Mouse (Mus musculus) fat pad, adult 2 months (tissue): Measurements from ENCODE around the gene C130026I21Rik.
"Not testable (repeated sequence)": the region's sequence is repeated elsewhere in the genome, so short reads cannot be mapped to it uniquely, and the experiment has no call there.

Experiments
- DNase-seq: peaks from one replicate; pipeline ENCODE4 v3.0.0-alpha.2; 2011; ENCODE audit warnings: low read depth, low spot score; ENCODE audit errors: extremely low read depth

The C130026I21Rik gene

DNA sequence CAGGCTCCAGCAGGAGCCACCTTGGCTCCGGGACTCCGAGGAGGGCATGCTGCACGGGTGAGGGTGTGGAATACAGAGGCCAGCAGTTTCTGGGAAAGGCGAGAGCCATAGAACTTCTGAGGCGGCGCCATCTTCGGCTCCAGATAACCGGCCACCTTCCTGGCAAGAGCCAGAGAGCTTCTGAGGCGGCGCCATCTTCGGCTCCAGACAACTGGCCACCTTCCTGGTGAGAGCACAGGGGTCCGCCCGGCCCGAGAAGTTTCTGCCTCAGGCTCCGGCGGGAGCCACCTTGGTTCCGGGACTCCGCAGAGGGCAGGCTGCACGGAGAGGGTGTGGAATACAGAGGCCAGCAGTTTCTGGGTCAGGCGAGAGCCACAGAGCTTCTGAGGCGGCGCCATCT is 136.7 kb downstream of the C130026I21Rik start:
- not testable (repeated sequence) for DNase-seq

GRCm38 (mm10) chr1:85121841-85122240 is 148.5 kb downstream of the C130026I21Rik start:
- DNase-seq: not testable (repeated sequence)

GRCm38 (mm10) chr1:85118341-85118740 is 152.0 kb downstream of the C130026I21Rik start:
- not testable (repeated sequence) for DNase-seq

DNA sequence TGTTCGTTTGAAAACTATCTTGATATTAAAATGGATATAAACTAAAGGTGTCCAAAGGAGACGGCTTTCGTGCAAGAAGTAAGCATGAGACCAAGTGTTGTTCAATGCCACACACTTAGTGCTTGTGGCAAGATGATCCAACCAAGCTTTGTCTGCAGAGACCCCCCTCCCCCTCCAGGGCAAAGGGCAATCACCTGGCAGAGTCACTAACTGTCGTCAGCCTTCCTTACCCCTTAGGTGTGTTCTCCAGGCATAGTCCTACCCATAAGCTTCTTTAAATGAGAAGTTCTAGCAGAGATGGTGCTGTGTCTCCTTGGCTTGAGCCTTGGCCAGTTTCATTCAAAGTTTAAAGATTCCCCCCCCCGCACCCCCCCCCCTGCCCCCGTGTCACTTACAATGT is 152.8 kb downstream of the C130026I21Rik start:
- DNase-seq: not testable (repeated sequence)

DNA sequence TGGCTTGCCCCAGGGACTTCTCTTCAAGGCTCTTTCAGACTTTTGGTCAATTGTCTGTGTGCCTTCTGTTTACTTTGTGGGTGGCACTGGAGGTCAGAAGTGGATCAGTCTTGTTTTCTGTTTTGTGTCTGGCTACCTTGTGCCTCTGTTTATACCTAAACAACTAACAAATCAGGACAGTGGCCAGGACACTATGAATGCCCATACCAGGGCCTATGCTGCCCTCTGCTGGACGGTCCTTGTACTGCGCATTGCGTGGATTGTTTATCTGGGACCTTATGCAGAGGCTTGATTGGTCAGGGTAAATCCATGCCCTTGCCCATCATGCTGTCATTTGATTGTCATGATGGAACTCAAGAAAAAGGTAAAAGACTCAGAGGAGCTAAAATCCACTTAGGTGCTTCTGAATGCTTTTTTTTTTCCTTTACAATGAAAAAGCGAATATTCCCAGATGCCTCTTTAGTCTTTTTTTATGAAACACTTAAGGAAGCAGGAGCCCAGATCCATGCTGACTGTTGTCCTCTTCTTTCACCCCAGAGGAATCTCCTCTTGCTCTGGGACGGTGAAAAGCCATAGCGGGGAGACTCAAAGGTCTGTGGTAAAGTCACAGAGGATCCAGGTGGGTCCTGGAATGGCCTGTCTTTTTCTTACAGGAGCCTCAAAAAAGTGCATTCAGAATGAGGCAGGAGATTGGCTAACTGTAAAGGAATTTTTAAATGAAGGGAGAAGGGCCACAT is 155.5 kb downstream of the C130026I21Rik start:
- not testable (repeated sequence) for DNase-seq

- DNase-seq: not testable (repeated sequence)
Observed at GRCm38 (mm10) chr1:85114078-85114477, 156.3 kb downstream of the C130026I21Rik start.

- not testable (repeated sequence) for DNase-seq
Observed at GRCm38 (mm10) chr1:85112889-85113288, 157.5 kb downstream of the C130026I21Rik start.

DNA sequence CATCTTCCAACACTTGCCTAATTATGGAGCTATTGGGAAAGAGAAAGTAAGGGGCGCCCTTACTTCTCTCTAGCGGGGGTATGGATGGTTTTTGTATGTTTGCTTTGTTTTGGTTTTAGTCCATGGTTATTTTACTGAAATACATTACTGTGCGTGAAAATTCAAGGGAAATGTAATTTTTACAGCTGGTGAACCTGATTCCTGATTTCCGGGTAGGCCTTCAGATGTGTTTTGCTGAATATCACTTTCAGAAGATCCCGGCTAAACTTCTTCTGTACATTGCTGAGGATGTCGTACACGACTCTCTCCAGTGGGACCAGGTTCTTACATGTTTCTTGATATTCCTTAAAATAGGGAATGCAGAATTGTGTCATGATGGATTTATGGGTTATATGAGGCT is 158.1 kb downstream of the C130026I21Rik start:
- not testable (repeated sequence) for DNase-seq

DNA sequence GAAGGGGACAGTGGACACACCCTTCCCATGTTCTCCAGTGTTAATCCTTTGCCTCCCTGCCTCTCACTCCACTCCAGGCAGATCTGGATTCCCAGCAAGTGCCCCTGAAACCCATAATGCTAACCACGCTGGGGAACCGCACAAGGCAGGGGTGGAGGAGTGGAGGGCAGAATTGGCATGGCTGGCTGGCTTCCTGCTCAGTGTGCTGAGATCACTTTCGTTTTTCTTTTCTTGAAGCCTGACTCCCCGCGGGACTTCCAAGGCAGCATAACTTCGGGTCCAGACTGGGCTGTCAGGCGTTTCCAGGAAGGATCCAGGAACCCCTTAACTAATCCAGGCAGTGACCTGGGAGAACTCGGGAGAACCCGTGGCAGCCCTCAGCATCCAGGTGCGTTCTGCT is 158.8 kb downstream of the C130026I21Rik start:
- DNase-seq: not testable (repeated sequence)

- DNase-seq: not testable (repeated sequence)
Observed at GRCm38 (mm10) chr1:85110876-85111275, 159.5 kb downstream of the C130026I21Rik start.

- DNase-seq: not testable (repeated sequence)
Observed at GRCm38 (mm10) chr1:85109753-85110152, 160.6 kb downstream of the C130026I21Rik start, which contains the start of gene A530032D15Rik. Gene A530032D15Rik (minus strand): TSS chr1:85109853.

DNA sequence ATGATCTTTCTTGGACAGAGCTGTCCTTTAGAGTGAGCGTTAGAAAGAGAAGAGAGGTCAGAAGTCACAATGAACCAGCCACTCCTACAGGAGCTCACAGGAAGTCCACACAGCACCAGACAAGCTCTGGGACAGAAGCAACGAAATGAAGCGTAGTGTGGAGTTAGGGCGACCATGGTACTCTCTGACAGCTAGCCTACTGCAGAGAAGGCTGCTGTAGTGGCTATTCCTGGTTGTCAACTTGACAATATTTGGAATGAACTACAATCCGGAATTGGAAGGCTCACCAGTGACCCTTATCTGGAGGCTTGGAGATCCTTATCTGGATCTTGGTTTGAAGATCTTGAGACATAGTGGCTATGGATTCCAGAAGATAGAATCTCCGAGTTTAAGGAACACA is 164.4 kb downstream of the C130026I21Rik start:
- not testable (repeated sequence) for DNase-seq

DNA sequence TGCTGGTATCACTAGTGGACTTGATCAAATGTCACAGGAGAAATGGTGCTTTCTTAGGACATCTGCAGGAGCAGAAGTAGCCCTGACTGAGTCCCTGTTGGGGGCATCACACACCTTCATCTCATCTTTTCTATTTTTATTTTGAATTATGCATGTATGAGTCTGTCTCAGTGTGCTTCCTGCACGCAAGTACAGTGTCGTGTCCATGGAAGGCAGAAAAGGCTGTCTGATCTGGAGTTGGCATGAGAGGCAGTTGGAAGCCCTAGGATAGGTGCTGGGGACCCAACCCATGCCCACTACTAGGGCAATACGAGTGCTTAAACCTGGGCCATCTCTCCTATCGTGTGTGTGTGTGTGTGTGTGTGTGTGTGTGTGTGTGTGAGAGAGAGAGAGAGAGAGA is 165.0 kb downstream of the C130026I21Rik start:
- not testable (repeated sequence) for DNase-seq

GRCm38 (mm10) chr1:85101754-85102153 is 168.6 kb downstream of the C130026I21Rik start:
- DNase-seq: not testable (repeated sequence)

DNA sequence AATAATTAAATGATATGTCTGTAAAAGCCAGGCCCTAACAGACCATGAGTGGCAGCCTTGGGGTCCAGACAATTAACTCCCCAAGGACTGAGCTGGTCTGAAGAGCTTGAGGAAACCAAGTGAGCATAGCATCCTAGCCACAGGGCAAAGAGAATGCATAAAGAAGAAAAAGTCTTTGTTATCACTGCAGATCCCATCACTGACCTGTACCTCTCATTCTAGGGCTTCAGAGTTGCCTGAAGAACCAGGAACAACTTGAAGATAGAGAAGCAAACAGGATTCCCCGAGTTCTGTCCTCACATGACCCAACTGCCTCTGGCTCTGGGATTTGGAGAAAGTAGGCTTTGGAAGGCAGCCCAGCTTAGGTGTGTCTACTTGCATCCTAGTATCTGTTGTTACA is 170.5 kb downstream of the C130026I21Rik start, which contains the start of gene Gm10553:
Gene Gm10553, plus strand, starts transcription at position 301 of the 400 bp plus-strand sequence.
- DNase-seq: not testable (repeated sequence)

DNA sequence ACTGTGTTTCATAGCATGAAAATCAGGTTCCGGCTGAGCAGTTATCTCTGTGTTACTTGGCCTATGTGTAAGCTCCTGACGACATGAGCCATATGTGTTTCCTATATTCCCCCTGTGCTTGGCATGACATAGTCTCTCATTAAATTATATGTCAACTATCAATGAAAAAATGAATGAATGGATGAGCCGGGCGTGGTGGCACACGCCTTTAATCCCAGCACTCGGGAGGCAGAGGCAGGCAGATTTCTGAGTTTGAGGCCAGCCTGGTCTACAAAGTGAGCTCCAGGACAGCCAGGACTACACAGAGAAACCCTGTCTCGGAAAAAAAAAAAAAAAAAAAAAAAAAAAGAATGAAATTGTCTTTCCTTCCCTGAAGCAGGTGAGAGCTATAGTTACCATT is 171.3 kb downstream of the C130026I21Rik start:
- DNase-seq: not testable (repeated sequence)

DNA sequence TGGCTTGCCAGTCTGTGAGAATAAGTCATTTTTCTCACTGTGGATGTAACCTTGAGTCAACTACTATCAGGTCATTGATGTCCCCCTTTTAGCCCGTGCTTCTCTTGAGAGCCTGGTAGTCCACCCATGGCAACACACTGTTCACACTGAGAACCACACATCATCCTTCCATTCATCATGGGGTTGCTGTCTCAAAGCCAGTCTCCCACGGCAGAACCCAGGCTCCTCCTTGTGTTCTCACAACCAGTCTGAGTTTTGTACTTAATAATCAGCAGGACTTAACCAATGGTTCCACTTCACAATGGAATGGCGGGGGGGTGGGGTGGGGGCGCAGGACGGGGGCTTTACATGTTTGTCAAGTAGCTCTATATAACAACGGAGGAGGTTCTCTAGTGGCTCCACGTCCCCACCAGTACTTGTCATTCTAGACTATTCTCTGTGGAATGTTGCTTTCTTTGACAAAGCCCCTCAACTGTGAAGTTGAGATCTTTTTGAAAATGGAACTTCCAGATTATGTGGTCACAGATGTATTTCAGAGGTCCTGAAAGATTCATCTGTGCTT is 177.3 kb downstream of the C130026I21Rik start:
- DNase-seq: not testable (repeated sequence)

DNA sequence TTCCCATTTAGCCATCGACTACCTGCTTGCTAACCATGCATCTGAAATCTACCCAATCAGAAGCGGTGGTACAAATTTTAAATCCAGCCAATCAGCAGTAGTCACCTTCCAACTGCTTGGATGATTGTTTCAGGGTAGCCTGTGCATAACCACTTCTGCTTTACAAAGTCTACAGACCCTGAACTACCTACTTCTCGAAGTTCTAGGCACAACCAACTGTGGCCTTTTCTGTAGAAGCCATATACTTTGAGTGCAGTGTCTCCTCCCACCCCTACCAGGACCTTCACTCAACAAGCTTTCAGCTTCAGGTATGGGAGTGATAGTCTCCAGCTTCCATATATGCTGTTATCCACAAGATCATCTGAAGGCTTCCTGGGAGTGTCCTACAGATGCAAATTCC is 178.2 kb downstream of the C130026I21Rik start:
- not testable (repeated sequence) for DNase-seq

GRCm38 (mm10) chr1:85086211-85086610 is 184.2 kb downstream of the C130026I21Rik start:
- not testable (repeated sequence) for DNase-seq

GRCm38 (mm10) chr1:85084803-85085202 is 185.6 kb downstream of the C130026I21Rik start:
- not testable (repeated sequence) for DNase-seq

DNA sequence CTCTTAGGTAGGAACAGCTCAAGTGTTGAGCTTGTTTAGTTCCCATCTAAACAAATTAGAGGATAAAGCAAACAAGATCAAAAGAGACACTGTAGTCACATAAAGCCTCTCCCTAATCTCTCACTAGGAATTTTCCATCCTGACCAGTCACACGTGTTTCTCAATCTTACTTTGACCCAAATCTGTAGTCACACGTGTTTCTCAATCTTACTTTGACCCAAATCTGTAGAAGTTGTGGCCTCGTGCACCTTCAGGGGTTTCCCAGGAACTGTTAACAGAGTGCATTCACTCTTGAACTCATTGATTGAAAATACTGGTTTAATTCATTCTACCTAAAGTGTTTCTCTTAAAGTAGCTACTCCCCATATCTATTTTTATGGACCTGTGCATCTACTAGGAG is 197.3 kb downstream of the C130026I21Rik start:
- DNase-seq: not testable (repeated sequence)

DNA sequence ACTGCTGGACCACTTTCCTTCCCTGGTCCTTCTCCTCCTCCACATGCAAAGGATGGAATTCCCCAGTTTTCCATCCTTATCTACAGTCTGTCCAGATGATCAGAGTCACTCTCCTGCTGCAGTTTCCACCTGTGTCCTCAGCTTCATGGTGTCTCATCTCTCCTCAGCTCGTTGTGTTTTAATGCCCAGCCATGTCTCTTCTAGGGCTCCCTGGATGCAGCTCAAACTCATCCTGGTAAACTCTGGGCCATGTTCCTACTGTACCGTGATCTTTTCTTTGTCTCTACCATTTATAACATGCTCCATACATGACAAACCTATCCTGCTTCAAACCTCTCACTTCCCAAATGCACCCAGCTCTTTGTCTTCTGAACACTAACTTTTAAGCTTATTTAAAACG is 198.7 kb downstream of the C130026I21Rik start:
- DNase-seq: not testable (repeated sequence)
